Mouse (Mus musculus) c-Kit-positive CD71-negative TER-119-negative erythroid progenitor cells, embryonic 14.5 days (primary cell): ENCODE data around the gene Qtrt1.

Source experiments
- DNase-seq: peaks from one replicate; pipeline ENCODE4 v3.0.0-alpha.2; 2013; ENCODE audit warnings: low read depth

Qtrt1 gene

DNA sequence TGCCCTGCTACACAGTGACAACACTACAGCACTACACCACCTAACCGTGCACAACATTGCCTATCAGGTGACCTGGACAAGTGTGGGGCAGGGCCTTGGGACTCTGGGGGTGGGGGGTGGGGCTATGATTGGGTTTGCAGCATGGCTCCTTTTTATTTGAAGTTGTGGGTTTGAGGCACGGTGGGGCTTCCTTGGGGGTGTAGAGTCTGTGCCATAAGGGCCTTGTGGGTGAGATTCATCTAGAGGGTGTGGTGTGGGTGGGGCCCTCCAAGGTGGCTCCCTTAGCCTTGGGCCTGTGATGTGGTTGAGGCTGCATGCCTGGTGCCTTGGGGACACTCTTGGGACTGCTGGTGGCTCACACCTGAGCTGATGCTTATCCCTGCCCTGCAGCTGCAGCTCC lies 8.0 kb downstream of the Qtrt1 start:
- no peak for DNase-seq

DNA sequence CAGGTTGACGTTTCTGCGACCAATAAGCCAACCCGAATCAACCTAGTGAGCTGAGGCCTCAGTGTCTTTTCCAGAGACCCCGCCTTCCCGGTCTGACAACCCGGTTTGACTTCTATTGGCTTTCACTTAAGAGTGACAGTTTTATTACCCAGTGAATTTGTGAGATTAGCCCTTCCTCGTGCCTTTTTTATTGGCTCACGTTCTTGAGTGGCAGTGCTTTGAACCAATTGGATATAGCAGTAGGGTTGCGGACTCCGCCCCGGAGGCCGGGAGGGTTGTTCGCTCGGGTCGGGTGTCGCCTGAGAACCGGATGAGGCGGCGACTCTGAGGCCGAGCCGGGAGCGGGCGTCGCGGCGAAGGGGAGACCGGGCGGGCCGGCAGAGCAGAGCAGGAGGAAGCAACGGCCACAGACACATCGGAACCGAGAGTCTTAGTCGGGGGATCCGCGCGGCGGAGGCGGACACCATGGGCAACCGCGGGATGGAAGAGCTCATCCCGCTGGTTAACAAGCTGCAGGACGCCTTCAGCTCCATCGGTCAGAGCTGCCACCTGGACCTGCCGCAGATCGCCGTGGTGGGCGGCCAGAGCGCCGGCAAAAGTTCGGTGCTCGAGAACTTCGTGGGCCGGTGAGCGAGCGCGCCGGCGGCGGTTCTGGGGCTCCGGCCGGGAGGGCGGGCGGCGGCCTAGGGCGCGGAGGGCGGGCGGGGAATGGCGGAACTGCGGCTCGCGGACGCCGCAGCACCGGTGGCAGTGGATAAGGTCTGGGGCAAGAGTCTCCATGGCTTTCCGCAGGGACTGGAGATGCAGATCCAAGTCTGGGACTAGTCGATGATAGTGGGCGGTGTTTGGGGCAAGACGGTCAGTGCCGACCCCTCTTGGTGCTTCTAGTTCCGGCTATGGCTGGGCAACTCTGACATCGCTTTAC lies 13.3 kb downstream of the Qtrt1 start, which contains the start of gene Dnm2:
Dnm2 (plus strand) TSS at position 278 of the 925 bp plus-strand sequence.
- peak; percentile 100 for DNase-seq

- DNase-seq = no peak
These were observed 13.9 kb downstream of the Qtrt1 start for GRCm38 (mm10) chr9:21425556-21425945.

DNA sequence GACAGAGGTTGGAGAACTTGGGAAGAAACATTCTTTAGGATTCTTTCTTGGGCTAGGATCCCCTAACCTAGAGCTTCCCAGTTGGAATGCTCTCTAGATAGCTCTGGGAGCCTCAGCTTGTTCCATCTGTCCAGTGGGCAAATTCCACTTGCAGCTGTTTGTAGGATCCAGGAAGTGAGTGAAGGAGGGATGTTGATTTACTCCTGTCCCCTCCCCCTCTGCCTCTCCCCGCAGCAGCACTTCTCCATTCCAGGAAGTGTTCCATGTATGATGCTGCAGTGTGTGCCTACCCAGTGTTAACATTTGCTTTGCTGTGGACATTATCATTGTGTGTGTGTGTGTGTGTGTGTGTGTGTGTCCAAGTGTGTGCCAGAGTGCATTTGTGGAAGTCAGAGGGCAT lies 14.4 kb downstream of the Qtrt1 start:
- DNase-seq = no peak

GRCm38 (mm10) chr9:21426525-21426924 lies 14.9 kb downstream of the Qtrt1 start:
- DNase-seq = no peak

DNA sequence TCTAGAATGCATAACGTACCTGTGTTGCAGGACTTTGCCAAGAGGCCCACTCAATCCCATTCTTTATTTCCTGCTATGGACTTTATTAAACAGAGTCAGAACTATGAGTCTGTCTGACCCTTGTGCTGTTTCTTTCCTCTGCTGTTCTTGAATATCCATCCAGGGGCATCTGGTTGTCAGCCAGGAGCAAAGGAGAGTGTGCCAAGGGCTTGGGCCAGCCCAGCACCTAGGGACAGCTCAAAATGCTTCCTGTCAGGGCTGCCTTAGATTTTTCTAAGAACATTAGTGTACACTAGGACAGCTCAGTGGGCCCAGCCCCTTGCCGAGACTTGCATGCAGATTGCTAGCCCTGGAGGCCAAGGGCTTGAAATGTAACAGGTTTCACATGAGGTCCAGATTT lies 16.1 kb downstream of the Qtrt1 start:
- DNase-seq = no peak

GRCm38 (mm10) chr9:21428178-21428577 lies 16.5 kb downstream of the Qtrt1 start:
- no peak for DNase-seq

DNA sequence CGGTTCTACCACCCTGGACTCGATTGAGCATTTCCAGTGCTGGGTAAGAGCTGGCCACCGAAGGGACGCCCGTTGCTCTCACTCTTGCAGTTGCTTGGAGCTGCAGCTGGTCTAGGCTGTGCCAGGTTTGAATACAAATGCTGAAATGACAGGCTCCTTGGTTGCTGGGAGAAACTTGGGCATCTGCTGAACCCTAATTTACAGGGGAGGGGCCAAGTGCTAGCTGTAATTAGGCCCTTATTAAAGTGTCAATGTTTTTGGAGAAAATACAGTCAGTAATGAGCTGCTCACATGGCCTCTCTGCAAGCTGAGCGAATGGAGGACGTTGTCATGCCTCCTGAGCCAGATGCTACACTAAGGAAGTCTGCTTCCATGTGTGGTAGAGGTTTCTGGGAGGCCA lies 19.1 kb downstream of the Qtrt1 start:
- DNase-seq = no peak

DNA sequence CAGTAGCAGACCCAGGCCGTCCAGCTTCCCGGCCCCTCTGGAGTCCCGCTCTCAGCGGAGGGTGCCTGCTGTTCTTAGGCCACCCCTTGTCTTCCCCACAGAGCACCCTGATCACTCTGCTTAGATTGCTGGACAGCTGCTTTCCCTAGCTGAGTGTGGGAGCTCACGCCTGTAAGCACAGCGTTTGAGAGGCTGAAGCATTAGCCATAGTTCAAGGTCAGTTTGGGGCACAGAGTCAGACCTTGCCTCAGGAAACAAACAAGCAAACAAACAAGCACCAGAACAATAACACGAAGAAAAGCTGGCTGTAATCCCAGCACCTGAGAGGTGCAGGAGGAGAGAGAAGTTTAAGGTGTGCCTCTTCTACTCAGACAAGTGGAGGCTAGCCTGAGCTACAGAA lies 20.4 kb downstream of the Qtrt1 start:
- no peak for DNase-seq

DNA sequence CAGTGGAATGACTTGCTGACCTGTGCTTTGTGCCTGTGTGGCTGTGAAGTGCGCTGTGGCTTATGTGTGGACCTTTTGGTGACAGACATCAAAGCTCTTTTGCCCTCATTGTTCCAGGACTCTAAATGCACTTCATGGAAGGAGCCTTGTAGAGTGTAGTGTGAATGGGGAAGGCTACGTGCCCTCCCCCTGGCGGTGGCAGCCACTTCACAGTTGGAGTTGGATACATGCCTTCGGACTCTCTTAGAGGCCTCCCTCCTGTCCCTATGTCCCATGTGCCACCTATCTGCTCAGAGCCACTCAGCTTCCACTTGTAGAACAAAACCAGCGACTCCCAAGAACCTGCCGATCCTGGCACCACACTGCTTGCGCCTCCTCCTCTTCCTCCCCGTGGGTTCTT lies 22.1 kb downstream of the Qtrt1 start:
- DNase-seq = no peak

GRCm38 (mm10) chr9:21434410-21434809 lies 22.8 kb downstream of the Qtrt1 start:
- no peak for DNase-seq

DNA sequence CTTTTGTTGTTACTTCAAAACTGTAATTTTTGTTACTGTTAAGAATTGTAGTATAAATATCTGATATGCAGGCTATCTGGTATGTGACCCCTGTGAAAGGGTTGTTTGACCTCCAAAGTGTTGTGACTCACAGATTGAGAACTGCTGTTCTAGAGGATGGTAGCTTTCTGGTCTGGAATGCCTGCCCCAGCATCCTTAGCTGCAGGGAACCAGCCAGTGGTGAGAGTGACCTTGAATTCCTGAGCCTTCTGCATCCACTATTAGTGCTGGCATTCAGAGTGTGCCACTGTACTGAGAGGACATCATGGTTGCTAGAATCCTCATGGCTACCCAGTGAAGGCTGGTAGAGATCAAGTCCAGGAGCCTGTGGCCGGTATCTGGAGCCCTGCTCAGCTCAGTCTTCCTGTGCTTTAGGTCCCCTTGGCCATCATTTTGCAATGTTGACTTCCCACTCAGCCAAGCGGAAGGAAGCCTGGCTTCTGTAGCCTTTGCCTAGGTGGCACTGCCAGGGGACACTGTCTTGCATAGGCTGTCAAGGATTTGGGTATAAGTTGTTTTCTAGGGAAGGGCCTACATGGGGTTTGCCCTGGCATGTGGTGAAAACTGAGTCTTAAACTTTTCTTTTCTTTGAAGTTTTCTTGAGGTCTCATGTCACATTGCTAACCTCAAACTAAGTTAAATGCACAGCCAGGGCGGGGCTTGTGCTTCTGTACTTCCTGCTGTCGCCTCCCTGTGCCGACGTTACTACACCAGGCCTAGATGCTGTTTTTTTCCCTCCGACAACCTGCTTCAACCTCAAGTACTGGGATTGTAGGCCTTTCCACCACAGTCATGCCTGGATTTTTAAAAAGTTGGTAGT lies 24.4 kb downstream of the Qtrt1 start:
- DNase-seq = no peak

GRCm38 (mm10) chr9:21437577-21437976 lies 25.9 kb downstream of the Qtrt1 start:
- DNase-seq = no peak

- DNase-seq = no peak
These were observed 26.6 kb downstream of the Qtrt1 start for GRCm38 (mm10) chr9:21438219-21438618.

- DNase-seq = no peak
These were observed 27.8 kb downstream of the Qtrt1 start for GRCm38 (mm10) chr9:21439456-21439855.

DNA sequence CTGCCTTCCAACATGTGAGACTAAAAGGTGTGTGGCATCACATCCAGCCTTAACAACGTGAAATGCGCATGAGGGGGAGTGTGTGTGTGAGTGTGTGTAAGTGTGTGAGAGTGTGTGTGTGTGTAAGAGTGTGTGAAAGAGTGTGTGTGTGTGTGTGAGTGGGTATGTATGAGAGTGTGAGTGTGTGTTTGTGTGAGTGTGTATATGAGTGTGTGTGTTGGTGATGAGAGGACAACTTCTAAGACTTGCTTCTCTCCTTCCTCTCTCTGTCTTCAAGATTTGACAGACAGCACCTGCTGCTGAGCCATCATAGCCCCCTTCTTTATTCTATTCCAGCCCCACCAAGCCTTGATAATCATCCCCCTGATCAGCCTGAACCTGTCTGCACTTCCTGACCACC lies 28.3 kb downstream of the Qtrt1 start:
- DNase-seq = no peak

- DNase-seq = no peak
These were observed 28.8 kb downstream of the Qtrt1 start for GRCm38 (mm10) chr9:21440387-21440786.

- DNase-seq = no peak
These were observed 32.2 kb downstream of the Qtrt1 start for GRCm38 (mm10) chr9:21443853-21444252.

DNA sequence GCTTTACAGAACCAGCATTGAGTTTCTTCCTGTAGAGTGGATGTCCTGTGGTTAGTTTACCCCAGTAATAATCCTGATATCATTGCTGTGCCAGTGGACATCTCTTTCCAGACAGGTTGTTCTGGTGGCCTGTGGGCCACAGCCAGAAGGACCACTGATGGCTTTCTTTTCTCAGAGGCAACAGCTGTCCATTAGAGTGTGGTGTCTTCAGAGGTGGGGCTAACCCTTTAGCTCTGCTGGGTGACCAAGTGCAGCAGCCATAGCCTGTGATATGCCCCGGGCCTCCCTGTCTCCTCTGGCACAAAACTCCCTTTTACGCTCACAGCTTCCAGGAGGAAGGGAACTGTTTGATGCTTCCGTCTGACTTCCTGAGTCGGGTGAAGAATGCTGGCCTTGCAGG lies 32.9 kb downstream of the Qtrt1 start:
- DNase-seq = no peak

DNA sequence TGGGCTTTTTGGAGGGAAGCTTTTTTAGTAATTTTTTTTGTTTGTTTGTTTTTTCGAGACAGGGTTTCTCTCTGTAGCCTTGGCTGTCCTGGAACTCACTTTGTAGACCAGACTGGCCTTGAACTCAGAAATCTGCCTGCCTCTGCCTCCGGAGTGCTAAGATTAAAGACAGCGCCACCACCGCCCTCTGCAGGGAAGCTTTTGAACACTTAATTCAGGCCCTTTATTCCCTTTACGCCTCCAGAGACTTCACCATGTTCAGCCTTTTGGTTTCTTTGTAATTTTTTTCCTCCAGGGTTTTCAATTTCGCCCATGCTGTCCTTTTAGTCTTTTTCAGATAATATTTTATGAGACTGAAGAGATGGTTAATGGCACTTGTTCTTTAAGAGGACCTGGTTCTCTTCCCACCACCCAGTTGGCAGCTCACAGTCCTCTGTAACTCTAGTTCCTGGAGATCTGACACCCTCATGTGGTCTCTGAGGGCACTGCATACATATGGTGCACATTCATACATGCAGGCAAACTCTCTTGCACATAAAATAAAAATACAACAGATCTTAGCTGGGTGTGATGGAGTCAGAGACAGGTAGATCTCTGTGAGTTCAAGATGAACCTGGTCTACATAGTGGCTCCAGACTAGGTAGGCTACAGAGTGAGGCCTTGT lies 33.6 kb downstream of the Qtrt1 start:
- no peak for DNase-seq

DNA sequence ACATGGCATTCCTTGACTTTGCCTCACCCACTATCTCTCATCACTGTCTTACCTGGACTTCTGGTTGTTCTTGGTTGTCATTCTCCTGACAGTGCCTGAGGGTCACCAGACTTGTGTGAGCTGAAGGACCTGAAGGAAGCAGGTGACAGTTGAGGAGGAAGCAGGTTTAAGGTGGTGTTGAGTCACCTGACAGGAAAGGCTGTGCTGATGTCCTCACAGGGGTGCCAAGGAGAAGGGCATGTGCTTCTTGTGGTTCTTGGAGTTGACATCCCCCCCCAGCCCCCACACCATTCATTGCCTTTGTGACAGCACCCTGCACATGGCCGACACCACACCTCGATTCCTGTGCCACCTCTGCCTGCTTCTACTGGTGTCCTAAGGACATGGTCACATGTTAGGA lies 36.1 kb downstream of the Qtrt1 start:
- no peak for DNase-seq

- DNase-seq = no peak
These were observed 38.1 kb downstream of the Qtrt1 start for GRCm38 (mm10) chr9:21449710-21450109.
